16 mouse cellular contexts compared by ENCODE assay signal in genomic region chrX:13311396-13311795, GRCm38 (mm10). TPM values are rescaled to one million over a fixed set of nuclear protein-coding genes. Genes with fewer than 3 reads are reported as not detected.
A peak's percentile ranks its signal among the peaks of the same experiment; 100 is the strongest.
DNase-seq lines count a peak whose midpoint lies in the region; ATAC-seq lines count a peak whose summit lies in the region.
"Had no signal": no experiment of that assay in that cellular context is flagged by ENCODE, and none has a peak within 500 bp of the region (broad histone marks: within the 10 kb centered on the region; RNA-seq: fewer than 3 reads in every experiment).

No protein-coding gene starts in this region.

- intact Hi-C loops in left cerebral cortex, postnatal 36 days (cut with DNase I): no loop called here

- no peak for ATAC-seq in CD4-positive, CD25-positive, alpha-beta regulatory T cell, adult 4 months
- peak; percentile 54 for ATAC-seq in activated CD4-positive, CD25-positive, alpha-beta regulatory T cell, adult 4 months
- ATAC-seq: forebrain, postnatal 0 days; hindbrain, embryonic 16.5 days; midbrain, embryonic 13.5 days had no signal

- peak; percentile 21 for DNase-seq in CD4-positive, CD25-positive, alpha-beta regulatory T cell, adult 2 months (ENCODE audit: low read depth, low spot score)
- peak; percentile 29 to 32 for DNase-seq in monocyte, adult 2 months (ENCODE audit: low read depth in 1 of 2, low spot score in 2 of 2)
- DNase-seq in thymus, postnatal 10 days (ENCODE audit: low spot score in 2 of 2): peak; percentile 29 to 33
- no peak for DNase-seq in layer of hippocampus, postnatal 10 days (ENCODE audit: low spot score in 2 of 2)
- no peak for DNase-seq in left cerebral cortex, postnatal 36 days (ENCODE audit: low spot score in 2 of 2)
- DNase-seq in urinary bladder, postnatal 14 days (ENCODE audit: low spot score): no peak
- DNase-seq: adrenal gland, postnatal 10 days; cerebellum, adult 2 months; forebrain, postnatal 0 days; gastrocnemius, postnatal 25 days; kidney, adult 2 months; kidney, postnatal 4 days had no signal

RNA-seq across cellular contexts. Expression of gene Ddx3x, which starts 30.6 kb away (rescaled TPM):
- polyA plus RNA-seq in CD4-positive, CD25-positive, alpha-beta regulatory T cell, adult 4 months (2017; shearing (Covaris generic)): 10 to 100 TPM; 34.7 to 48.4 TPM
- 10 to 100 TPM; 33.9 to 42.2 TPM for polyA plus RNA-seq in activated CD4-positive, CD25-positive, alpha-beta regulatory T cell, adult 4 months (2017; shearing (Covaris generic))
- total RNA-seq in layer of hippocampus, postnatal 10 days (2021): 100 to 1,000 TPM; 181 to 211 TPM
- 100 to 1,000 TPM; 154 to 194 TPM for total RNA-seq in left cerebral cortex, postnatal 36 days (2021)

Comparison
In these comparisons a context has a peak if more than half of its experiments do, and no peak if none do; other contexts are left out.
1. DNase-seq: peak in CD4-positive, CD25-positive, alpha-beta regulatory T cell, adult 2 months (single experiment), monocyte, adult 2 months (2 of 2) and thymus, postnatal 10 days (2 of 2); none in layer of hippocampus, postnatal 10 days (0 of 2), left cerebral cortex, postnatal 36 days (0 of 2) and urinary bladder, postnatal 14 days (single experiment).